Mouse (Mus musculus) cerebellum, adult 2 months (tissue): Measurements from ENCODE around the gene Nop58. TPM values are rescaled to one million over a fixed set of nuclear protein-coding genes. Genes with fewer than 3 reads are reported as not detected.

Source experiments
- DNase-seq, 2 experiments: peaks; one replicate each; pipeline ENCODE4 v3.0.0; 2021
- H3K27ac ChIP-seq: fragments of 200-500 bp; 2 replicates; pipeline ENCODE4 v1.5.1; 2012; ENCODE audit warnings: low read length, control low read depth, inconsistent platforms; ENCODE audit not compliant: insufficient read depth
- H3K27me3 ChIP-seq: fragments of 200-500 bp; 2 replicates; pipeline ENCODE4 v1.6.1; 2012; ENCODE audit warnings: inconsistent platforms, mild to moderate bottlenecking, low read length, moderate library complexity; ENCODE audit not compliant: control insufficient read depth, insufficient read depth
- H3K4me1 ChIP-seq: fragments of 200-500 bp; 2 replicates; pipeline ENCODE4 v1.6.1; 2011; ENCODE audit warnings: low read length; ENCODE audit not compliant: control insufficient read depth, insufficient read depth
- H3K4me3 ChIP-seq: fragments of 200-500 bp; replicated peaks from 2 replicates; pipeline ENCODE3; 2011; ENCODE audit warnings: mild to moderate bottlenecking, low read depth, low read length, control low read depth; ENCODE audit not compliant: insufficient read depth
- CTCF ChIP-seq: fragments of 200-500 bp; IDR thresholded peaks from 2 replicates; pipeline ENCODE4 v1.5.1; 2011; ENCODE audit warnings: low read depth, mild to moderate bottlenecking, control low read depth, low read length, moderate library complexity, borderline replicate concordance; ENCODE audit not compliant: insufficient read depth
- POLR2A ChIP-seq: fragments of 200-500 bp; IDR thresholded peaks from 2 replicates; pipeline ENCODE4 v1.6.1; 2011; ENCODE audit warnings: low read length, control low read depth, borderline replicate concordance; ENCODE audit not compliant: insufficient read depth
- WGBS: fragments of 180-500 bp; shearing (Covaris S2); methylation state at CpG from one replicate; pipeline ENCODE4 v1.1.7; 2018; 5-methylcytosine and 5-hydroxymethylcytosine counted together
- polyA plus RNA-seq: library from polyadenylated mRNA; depleted of rRNA; stranded (reverse); fragments of >200 nt; gene quantifications from 2 replicates; pipeline ENCODE4 v1.2.3, GENCODE M21; 2012; rRNA removed

Gene Nop58
- polyA plus RNA-seq, 1 experiment = 25.8 TPM

GRCm38 (mm10) chr1:59762651-59763163, 77.9 kb downstream of the Nop58 start:
- H3K4me3 ChIP-seq = peak overlapping the region; percentile 97
- peak overlapping the region; percentile 90 for H3K27ac ChIP-seq
- H3K4me1 ChIP-seq = peaks cover 3% of the 10 kb centered on the region; the same call in 1 of the 2 replicates
- DNase-seq = peak in 1 of 2 experiments; percentile 57
- TF ChIP-seq POLR2A (no peak), CTCF (no peak)
- under 1% methylated on average over 44 of the region's 44 CpGs for WGBS
- H3K27me3 ChIP-seq = no peaks in the 10 kb centered on the region

GRCm38 (mm10) chr1:59763164-59763768, 78.5 kb downstream of the Nop58 start, which contains the start of gene Bmpr2:
Gene Bmpr2, plus strand, starts transcription at chr1:59763400.
- peak; percentile 85 to 86 for DNase-seq
- TF ChIP-seq CTCF (no peak), POLR2A (peak; percentile 89)
- H3K4me3 ChIP-seq = peak within 1 kb of the TSS; percentile 97
- peak within 1 kb of the TSS; percentile 90 for H3K27ac ChIP-seq
- peaks cover 3% of the 10 kb centered on the region; the same call in 1 of the 2 replicates for H3K4me1 ChIP-seq
- WGBS = under 1% methylated on average over 56 of the region's 75 CpGs
- no peaks in the 10 kb centered on the region for H3K27me3 ChIP-seq

GRCm38 (mm10) chr1:59763781-59764251, 79.0 kb downstream of the Nop58 start:
- H3K4me1 ChIP-seq = peaks cover 3% of the 10 kb centered on the region; the same call in 1 of the 2 replicates
- under 1% methylated on average over 55 of the region's 55 CpGs for WGBS
- TF ChIP-seq POLR2A (no peak), CTCF (no peak)
- H3K27ac ChIP-seq = peak overlapping the region; percentile 81
- no peaks in the 10 kb centered on the region for H3K27me3 ChIP-seq
- DNase-seq = peak; percentile 58 to 72
- H3K4me3 ChIP-seq = peak overlapping the region; percentile 97

- H3K4me3 ChIP-seq = peak overlapping the region; percentile 97
- TF ChIP-seq POLR2A (no peak), CTCF (no peak)
- H3K27ac ChIP-seq = peak overlapping the region; percentile 87
- peak; percentile 62 to 69 for DNase-seq
- peaks cover 3% of the 10 kb centered on the region; the same call in 1 of the 2 replicates for H3K4me1 ChIP-seq
- under 1% methylated on average over 27 of the region's 27 CpGs for WGBS
- no peaks in the 10 kb centered on the region for H3K27me3 ChIP-seq
Observed at GRCm38 (mm10) chr1:59764407-59764971, 79.7 kb downstream of the Nop58 start.

GRCm38 (mm10) chr1:59765279-59765678, 80.5 kb downstream of the Nop58 start:
- no peak for TF ChIP-seq POLR2A
- no peak for TF ChIP-seq CTCF
- H3K4me3 ChIP-seq = peak overlapping the region; percentile 97
- no peaks in the 10 kb centered on the region for H3K27me3 ChIP-seq
- peaks cover 3% of the 10 kb centered on the region; the same call in 1 of the 2 replicates for H3K4me1 ChIP-seq
- H3K27ac ChIP-seq = no peak overlapping the region
- WGBS = 3% methylated on average over 4 of the region's 4 CpGs
- DNase-seq = no peak

GRCm38 (mm10) chr1:59766626-59767025, 81.9 kb downstream of the Nop58 start:
- Histone ChIP-seq H3K4me1 (peaks cover 3% of the 10 kb centered on the region; the same call in 1 of the 2 replicates), H3K4me3 (peak overlapping the region; percentile 15), H3K27me3 (no peaks in the 10 kb centered on the region), H3K27ac (no peak overlapping the region)
- no peak for DNase-seq
- TF ChIP-seq CTCF = no peak
- no peak for TF ChIP-seq POLR2A

Other genes with a start within 250 kb of the Nop58 start
- gene Fzd7, start 202.5 kb upstream of the Nop58 start, polyA plus RNA-seq = 25.0 and 28.1 TPM in 2 replicates
- 4.7 and 5.7 TPM in 2 replicates for gene Gm973, start 168.7 kb upstream of the Nop58 start, polyA plus RNA-seq
- gene Sumo1, start 14.1 kb upstream of the Nop58 start, polyA plus RNA-seq = 110 and 116 TPM in 2 replicates
- 22.1 and 23.7 TPM in 2 replicates for gene Bmpr2, start 78.4 kb downstream of the Nop58 start, polyA plus RNA-seq
- 27.8 and 27.9 TPM in 2 replicates for gene Fam117b, start 228.0 kb downstream of the Nop58 start, polyA plus RNA-seq